Mouse (Mus musculus): ENCODE results near the gene Sipa1l1. TPM values are rescaled to one million over a fixed set of nuclear protein-coding genes. Genes with fewer than 3 reads are reported as not detected.

Gene Sipa1l1
- 10 to 100 TPM; 12.5 to 12.7 TPM for total RNA-seq (2021)
- long read RNA-seq, experiment 1, partial matches to known transcripts = 1 of 3 reads
- long read RNA-seq, experiment 1, other reads (novel, unspliced or antisense) = 2 of 3 reads
- long read RNA-seq, experiment 2, partial matches to known transcripts = 1 of 3 reads
- long read RNA-seq, experiment 2, other reads (novel, unspliced or antisense) = 2 of 3 reads

- intact Hi-C loops (cut with DNase I; ENCODE audit: low total_unique reads) = no loop called here
Measured at GRCm38 (mm10) chr12:82168820-82169533, at the start of gene Sipa1l1. TSS of gene Sipa1l1 (plus strand) at chr12:82169320.

DNA sequence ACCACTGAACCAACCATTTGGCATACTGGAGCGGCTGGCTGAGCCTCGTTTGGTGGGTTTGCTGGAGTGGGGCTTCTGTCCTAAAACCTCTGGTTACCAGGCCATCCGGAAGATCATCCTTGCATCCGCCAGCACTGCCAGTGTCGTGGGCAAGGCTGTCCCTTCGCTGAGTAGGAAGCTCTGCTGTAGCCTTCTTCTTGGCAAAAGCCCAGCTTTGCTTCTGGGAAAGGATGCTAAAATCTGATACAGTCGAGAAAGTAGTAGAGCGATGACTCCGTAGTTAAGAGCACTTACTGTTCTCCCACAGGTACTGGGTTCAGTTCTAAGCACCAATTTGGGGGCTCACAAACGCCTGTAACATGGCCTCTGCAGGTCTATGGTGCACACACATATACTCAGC lies 47.2 kb upstream of the Sipa1l1 start:
- intact Hi-C loops (cut with DNase I; ENCODE audit: low total_unique reads) = no loop called here
- no peak for DNase-seq

More at GRCm38 (mm10) chr12:82168820-82169533, at the start of gene Sipa1l1:
- DNase-seq = peak; percentile 95

DNA sequence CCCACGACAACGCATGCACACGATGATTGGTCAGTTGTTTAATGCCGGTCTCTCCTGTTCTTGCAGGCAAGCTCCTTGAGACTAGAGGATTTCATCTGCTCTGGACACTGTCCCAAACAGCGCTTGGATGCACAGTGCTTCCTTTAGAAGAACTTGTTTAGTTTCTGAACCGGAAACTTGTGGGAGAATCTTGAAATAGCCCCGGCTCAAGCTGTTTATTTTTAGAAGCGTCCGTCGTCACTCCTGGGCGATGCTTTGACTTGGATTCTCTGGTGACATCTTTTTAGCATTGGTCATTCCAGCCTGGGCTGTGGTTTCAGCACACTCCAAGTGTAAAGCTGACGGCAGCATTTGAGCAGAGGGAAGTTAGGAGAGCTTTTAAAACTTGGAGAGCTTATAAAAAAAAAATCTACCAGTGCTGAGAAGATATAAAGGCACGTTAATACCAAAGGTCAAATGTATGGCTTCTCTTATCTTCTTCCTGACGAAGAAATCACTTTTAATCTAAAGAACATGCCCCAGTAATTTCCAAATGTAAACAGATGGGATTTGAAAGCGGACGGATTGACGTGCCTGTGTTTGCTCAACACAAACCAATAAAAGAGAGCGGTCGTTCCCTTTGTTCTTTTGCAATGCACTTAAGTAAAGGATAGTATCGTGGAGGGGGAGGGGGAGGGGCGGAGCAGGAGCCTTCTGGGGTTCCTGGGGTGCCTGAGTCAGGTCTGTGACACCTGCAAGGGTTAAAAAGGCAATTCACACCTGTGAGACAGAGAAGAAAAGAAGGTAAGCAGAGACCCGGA lies 46.5 kb upstream of the Sipa1l1 start:
- intact Hi-C loops (cut with DNase I; ENCODE audit: low total_unique reads) = no loop called here
- peak; percentile 58 for DNase-seq

DNA sequence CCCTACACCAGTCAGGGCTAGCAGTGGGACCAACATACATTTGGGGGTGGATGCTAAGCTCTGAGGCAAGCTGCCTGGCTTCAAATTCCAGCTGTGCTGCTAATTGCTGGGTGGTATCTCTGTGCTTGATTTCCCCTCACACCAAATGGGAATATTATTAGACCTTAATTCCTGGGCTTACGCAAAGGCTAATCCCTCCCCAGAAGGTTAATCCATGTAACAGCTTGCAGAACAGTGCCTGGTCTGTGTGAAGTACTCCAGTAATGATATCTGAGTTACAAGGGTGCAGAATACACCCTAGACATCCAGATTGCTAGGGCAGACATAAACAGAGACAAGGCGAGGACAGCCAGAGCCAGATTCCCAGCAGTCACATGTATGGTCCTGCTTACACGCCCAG lies 42.3 kb upstream of the Sipa1l1 start:
- DNase-seq = no peak
- intact Hi-C loops (cut with DNase I; ENCODE audit: low total_unique reads) = no loop called here

DNA sequence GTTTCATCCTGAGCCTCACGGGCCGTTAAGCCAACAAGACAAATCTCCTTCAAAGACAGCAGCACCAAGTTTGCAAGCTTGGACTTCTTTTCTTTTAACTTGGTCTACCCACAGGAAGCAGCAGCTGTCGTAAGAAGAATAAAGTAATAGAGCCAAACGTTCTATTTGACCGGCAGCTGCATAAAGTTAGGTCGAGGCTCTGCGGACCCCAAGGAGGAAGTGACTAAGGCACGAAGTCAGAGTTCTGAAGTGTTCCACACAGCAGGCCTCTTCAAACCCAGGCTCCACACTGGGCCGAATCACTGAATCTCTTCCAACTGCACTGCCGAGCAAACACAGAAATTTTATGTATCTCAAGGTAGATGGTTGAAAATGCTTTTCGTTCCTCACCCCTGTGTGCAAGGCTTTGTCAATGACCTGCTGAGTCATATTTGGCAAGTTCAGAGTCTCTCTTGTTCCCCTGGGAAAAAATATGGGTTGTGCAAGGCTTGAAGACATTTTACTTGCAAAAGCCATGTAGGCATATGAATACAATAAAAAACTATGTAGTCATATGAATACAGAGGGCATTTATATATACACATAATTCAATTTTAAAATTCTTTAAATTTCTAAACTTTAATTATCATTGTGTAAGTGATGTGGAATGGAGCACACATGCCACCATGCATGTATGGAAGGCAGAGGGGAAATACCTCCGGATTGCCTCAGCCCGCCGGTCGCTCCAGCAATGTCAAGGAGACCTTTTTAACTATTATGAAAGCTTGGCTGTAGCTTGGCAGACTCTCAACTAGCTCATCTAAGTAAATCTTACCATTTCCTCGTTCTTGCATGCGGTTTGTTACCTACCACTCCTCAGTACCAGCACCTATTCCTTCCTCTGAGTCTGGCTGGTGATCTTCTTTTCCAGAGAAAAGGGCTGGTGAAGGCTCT lies 29.6 kb upstream of the Sipa1l1 start:
- no peak for DNase-seq
- intact Hi-C loops (cut with DNase I; ENCODE audit: low total_unique reads) = no loop called here

DNA sequence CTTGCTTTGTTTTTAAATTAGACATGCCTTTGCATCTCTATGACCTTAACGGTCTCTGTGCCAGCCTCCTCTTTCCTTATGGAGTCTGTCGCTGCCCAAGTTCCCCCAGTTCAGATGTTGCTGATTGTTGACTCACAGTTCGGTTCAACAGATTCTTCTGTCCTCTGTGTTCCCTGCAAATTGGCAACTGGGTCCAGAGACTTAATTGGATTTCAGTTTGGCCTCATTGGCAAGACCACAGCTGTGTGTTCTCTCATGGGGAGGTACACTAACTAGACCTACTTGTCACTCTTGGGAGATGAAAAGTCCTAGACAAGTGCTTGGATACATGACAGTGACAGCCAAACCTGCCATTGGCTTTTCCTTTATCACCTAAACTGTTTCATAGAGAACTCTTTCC lies 25.7 kb upstream of the Sipa1l1 start:
- intact Hi-C loops (cut with DNase I; ENCODE audit: low total_unique reads) = no loop called here
- DNase-seq = no peak

GRCm38 (mm10) chr12:82145173-82145572 lies 23.9 kb upstream of the Sipa1l1 start:
- intact Hi-C loops (cut with DNase I; ENCODE audit: low total_unique reads) = no loop called here
- DNase-seq = no peak

- no peak for DNase-seq
- intact Hi-C loops (cut with DNase I; ENCODE audit: low total_unique reads) = no loop called here
Measured at GRCm38 (mm10) chr12:82147021-82147693, 22.0 kb upstream of the Sipa1l1 start.

GRCm38 (mm10) chr12:82148328-82148930 lies 20.7 kb upstream of the Sipa1l1 start:
- DNase-seq = no peak
- intact Hi-C loops (cut with DNase I; ENCODE audit: low total_unique reads) = no loop called here

DNA sequence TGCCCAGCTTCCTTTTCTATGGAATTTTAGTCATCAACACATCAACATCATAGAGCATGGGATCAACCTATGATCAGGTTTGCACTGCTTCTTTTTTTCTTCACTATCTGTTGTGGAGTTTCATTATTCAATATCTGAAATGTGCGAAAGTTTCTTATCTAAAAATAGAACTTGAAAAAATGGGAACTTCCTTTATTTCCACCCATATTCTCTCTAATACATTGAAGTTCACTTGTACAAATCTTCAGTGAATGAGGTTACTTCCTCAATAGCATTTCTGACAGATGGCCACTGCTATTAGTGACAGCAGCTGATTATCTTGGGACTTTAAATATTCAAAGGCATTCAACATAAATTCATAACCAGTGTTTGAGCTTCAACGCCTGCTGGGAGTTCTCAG lies 18.1 kb upstream of the Sipa1l1 start:
- no peak for DNase-seq
- intact Hi-C loops (cut with DNase I; ENCODE audit: low total_unique reads) = no loop called here

GRCm38 (mm10) chr12:82154527-82154926 lies 14.6 kb upstream of the Sipa1l1 start:
- intact Hi-C loops (cut with DNase I; ENCODE audit: low total_unique reads) = no loop called here
- no peak for DNase-seq

DNA sequence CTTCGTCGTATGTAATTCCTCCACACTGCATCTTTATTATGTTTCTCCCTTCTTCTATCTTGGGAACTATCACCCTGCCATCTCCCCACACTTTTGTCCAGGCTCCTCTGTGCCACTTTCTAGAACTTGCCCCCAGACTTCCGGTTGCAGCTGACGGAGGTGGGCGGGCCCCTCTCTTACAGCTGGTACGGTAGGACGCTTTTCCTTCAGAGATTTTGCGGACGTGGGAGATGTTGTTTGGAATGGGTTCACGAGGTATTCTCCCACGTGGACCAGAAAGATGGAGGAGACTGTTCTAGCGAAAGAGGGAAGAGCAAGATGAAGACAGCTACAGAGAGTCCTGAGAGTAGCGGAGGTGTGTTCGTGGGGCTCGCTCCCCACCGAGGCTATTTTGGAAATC lies 10.6 kb upstream of the Sipa1l1 start:
- DNase-seq = no peak
- intact Hi-C loops (cut with DNase I; ENCODE audit: low total_unique reads) = no loop called here

DNA sequence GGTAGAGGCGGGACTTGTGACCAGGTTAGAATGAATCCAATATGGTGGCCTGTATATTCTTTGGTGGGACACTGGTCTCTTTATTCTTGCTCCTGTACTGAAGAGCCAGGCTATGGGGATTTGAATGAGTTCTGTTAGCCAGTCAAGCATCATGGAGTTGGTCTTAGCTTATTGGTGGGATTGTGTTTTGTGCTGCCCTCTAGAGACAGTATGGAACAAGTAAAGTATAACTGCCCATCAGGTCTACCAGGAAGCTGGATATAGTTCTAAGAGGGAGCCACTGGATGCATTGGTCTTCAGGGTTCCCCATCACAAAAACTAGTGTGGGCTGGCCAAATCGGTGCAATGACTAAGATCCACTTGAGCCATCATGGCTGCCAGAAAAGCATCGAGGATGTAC lies 9.7 kb upstream of the Sipa1l1 start:
- no peak for DNase-seq
- intact Hi-C loops (cut with DNase I; ENCODE audit: low total_unique reads) = no loop called here

- DNase-seq = no peak
- intact Hi-C loops (cut with DNase I; ENCODE audit: low total_unique reads) = no loop called here
Measured at GRCm38 (mm10) chr12:82165651-82166050, 3.5 kb upstream of the Sipa1l1 start.

DNA sequence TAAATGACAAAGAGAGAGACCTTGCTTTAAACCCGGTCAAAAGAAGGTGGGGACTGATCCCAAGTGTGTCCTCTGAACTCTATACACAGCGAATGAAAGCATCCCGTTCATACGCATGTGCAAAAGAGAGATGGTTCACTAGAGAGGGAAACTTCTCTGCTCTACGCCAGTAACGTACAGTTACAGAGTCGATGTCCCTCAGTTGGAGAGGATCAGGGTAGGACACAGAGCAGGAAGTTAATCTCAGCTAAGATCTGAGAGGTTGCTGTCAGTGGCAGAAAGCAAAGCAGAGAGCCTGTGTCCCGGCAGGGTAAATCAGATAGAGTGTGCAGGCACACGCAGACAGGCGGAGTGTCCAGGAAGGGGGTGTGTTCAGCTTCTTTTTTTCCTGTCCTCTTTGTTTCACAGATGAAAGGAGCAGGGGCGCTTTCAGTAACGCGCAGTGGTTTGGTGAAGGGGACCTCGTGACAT lies 3.0 kb upstream of the Sipa1l1 start:
- intact Hi-C loops (cut with DNase I; ENCODE audit: low total_unique reads) = no loop called here
- DNase-seq = no peak

DNA sequence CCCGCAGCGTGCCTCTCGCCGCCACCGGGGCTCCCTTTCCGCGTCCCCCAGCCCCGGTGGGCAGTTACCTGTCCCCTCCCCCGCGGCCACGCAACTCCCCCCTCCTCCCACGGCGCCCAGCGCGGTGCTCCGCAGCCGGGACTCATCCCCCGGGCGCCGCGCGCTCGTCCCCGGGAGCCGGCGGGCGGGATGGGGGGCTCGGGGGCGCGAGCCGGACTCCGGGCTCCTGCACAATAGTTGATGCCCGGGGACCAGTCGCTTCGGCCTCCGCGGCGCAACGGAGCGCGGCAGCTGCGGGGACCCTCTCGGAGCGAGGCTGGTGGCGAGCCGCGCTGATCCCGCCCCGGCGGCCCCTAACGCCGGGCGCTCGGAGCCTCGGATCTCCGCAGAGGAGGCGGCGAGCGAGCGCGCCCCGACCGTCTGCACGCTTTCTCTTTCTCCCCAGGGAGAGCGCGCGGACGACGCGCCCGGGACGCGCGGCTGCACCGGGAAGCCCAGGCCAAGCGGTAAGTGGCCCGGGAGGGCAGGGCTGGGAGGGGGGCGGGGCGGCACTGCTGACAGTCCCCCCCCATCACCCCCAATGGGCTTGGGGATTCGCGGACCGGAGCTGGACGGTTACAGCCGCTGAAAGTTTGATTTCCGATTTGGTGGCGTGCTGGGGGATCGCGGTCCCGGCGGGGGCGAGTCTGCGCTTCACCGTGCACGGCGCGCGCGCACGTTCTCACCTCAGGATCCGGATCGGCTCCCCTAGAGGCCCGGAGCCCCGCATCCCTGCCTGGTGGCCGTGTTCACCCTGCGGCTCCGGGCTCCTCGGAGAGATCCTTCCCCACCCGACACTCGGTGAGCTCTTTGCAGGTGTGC lies 681 bp downstream of the Sipa1l1 start:
- intact Hi-C loops (cut with DNase I; ENCODE audit: low total_unique reads) = no loop called here
- DNase-seq = peak; percentile 56

- intact Hi-C loops (cut with DNase I; ENCODE audit: low total_unique reads) = no loop called here
- peak; percentile 17 for DNase-seq
Measured at GRCm38 (mm10) chr12:82170461-82171279, 1.6 kb downstream of the Sipa1l1 start.

Data from gastrocnemius, postnatal 14 days (tissue).